Mouse (Mus musculus) CH12.LX (cell line): ENCODE measurements around the gene Sufu.

ENCODE experiments used
- POLR2A ChIP-seq: IDR thresholded peaks from 2 replicates; pipeline ENCODE4 v1.6.1; 2011; ENCODE audit warnings: low read depth, mild to moderate bottlenecking, improper control_type of control experiment, low read length
- POLR2AphosphoS2 ChIP-seq: IDR thresholded peaks from 2 replicates; pipeline ENCODE4 v1.6.1; 2011; ENCODE audit warnings: low read depth, low read length, improper control_type of control experiment
- TBP ChIP-seq: conservative IDR thresholded peaks from 2 replicates; pipeline ENCODE4 v1.6.1; 2011; ENCODE audit warnings: low read depth, low read length, improper control_type of control experiment

DNA sequence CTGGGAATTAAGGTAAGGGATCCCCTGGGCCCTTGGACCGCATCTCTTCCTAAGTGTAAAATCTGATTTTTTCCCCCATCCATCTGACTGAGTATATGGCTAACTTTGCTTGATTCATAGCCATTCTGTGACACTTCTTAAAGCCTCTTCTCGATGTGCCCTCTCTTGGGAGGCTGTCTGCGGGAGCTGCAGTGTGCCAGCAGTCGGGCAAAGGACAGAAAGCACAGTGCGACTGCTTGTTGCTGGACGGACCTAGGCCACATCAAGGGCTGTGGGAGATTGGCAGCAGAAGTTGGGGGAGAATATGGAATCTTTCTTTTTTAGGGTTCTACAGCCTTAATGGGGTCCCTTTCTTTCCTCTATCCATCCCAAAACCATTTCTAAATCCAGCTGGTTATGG, 2.7 kb downstream of the Sufu start:
- TF ChIP-seq POLR2AphosphoS2 (no peak), TBP (no peak), POLR2A (no peak)
